Mouse (Mus musculus) left cerebral cortex, postnatal 14 days (tissue): ENCODE measurements around the gene Sncb. TPM values are rescaled to one million over a fixed set of nuclear protein-coding genes. Genes with fewer than 3 reads are reported as not detected.
"Not testable (repeated sequence)": the region's sequence is repeated elsewhere in the genome, so short reads cannot be mapped to it uniquely, and the experiment has no call there.

ENCODE experiments used
- DNase-seq, 2 experiments: peaks; one replicate each; pipeline ENCODE4 v3.0.0; 2021 to 2022; ENCODE audit warnings: low spot score in 2 of 2, mixed read lengths in 1 of 2
- intact Hi-C: fragments of 180-260 bp; cut with DNase I; formaldehyde crosslinking; loops from one replicate; pipeline ENCODE4 v1.15.1; 2025
- total RNA-seq, 2 experiments: library from RNA; stranded (reverse); gene quantifications; 2 replicates each; pipeline ENCODE4 v1.2.3; 2021

Sncb gene
- total RNA-seq, 2 experiments from 2014 or later, result 873 to 922 TPM

DNA sequence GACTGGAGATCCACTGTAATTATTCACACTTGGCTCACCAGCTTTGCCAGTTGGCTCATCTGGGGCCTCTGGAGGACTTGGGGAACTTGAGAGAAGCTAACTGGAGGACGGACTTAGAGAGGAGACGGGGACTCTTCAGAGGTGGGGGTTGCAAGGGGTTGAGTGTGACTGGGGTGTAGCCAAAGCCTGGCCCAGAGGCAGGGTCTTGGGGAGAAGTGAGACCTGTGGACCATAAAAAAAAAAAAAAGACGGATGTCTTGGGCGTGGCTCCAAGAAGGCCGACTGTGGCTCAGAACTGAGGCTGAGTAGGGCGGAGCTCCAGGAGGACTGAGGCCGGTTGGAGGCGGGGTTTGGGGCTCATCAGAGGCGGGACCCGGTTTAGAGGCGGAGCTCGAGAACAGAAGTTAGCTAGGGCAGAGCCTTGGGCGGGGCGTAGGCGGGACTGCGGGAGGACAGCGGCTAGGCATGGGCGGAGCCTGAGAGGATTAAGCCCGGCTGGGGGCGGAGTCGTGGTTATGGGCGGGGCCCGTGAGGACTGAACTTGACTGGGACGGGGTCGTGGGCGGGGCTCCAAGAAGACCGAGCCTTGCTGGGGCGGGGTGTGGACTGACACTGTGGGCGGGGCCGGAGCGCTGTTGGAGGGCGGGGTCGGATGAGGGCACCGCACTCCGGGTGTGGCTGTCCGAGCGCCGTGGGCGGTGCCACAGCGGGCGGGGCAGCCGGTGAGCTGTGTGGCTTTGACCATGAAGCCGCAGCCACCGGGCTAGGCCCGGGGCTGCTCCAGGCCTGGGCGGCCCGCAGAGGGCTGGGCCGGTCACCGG is 22.6 kb upstream of the Sncb start, which contains the start of gene Tspan17:
TSS of gene Tspan17 (plus strand) at position 638 of the 821 bp plus-strand sequence.
- intact Hi-C loops, result no loop called here
- DNase-seq, result peak; percentile 90 to 94

DNA sequence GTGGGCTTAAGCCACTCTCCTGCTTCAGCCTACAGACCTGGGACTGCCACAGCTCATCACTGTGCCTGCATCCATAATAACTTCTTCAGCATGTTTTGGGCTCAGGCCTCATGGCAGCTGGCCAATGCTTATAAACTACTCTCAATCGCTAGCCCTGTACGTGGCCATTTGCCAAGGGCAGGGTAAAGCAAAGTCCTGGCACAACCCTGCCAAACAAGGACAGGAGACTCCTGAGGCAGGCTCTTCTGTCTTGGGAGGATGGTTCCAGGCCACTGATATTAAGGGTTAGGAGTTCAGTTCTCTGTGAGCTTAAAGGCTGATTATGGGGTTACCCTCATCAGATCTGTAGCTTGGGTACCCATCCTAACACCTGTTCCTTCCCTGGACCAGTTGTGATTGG is 21.2 kb upstream of the Sncb start:
- intact Hi-C loops, DNase-seq: not testable (repeated sequence)

DNA sequence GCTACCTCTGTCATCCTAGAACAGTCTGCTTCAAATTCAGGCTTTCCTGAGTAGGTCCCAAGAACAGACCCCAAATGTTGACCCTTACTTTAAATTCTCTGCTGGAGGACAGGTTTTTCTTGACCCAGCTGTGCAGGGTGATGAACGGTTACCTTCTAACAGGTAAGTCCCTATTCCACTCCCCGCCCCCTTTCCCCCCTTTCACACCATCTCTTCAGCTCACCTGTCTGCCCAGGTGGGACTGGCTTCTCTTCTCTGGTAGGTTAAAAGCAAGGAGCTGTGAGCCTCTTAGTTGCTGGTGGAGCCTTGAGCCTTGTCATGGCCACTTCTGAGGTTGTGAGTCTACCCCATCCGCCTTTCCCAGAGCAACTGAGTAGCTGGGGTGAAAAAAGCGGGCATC is 17.3 kb upstream of the Sncb start, which contains the start of gene Eif4e1b:
TSS of gene Eif4e1b (plus strand) at position 301 of the 400 bp plus-strand sequence.
- intact Hi-C loops, result no loop called here
- no peak for DNase-seq

DNA sequence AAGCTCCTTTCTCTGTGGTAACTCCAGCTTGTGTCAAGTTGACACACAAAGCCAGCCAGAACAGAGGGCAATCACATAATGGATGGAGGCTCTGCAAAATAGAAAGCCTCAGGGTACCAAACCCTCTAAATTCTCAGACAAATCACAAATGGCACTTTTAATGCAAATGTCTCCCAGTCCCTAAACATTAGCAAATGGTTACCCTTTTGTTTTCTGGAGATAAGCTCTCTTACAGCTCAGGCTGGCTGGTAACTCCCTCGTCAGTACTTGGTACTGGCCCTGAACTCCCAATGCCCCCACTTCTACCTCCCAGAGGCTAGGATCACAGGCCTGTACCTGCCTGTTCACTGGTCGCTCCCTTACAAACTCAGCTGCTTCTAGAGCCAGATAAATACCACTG is 16.8 kb upstream of the Sncb start:
- no peak for DNase-seq
- intact Hi-C loops, result no loop called here

DNA sequence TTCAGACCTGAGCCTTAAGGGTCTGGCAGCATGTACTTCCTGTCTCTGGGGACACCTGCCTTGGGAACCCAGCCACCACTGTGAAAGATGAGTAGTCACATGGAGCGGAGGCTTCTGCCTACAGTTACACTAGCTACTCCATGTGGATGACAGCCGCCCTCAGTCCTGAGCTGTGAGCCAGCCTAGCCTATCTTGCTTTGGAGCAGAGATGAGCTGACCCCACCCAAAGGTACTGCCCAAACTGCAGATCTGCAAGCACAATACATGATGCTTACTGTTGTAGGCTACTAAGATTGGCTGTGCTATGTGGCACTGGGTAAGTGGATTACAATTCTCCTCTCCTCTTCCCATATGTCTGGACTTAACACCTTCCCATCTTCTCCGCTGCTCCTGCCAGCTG is 14.7 kb upstream of the Sncb start:
- DNase-seq, result no peak
- intact Hi-C loops, result no loop called here

DNA sequence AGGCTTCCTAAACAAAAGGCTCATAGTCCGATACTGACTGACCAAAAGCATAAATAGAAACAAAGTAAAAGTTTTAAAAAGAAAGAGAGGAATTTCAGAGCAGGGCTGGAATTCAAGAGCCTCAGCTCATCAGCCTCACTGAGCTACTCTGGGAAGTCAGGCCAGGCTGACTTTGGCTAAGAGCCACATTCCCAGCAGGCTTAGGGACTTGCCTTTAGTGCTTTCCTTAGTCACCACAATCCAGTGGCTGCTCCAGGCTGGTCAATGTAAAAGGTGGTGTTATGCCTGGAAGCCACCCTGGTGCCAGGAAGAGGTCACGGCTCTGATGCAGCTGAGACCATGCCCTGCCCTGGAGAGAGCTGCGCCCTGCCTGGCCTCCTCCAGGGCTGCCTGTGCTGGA is 14.2 kb upstream of the Sncb start:
- DNase-seq, result peak; percentile 64 to 77
- intact Hi-C loops, result no loop called here

DNA sequence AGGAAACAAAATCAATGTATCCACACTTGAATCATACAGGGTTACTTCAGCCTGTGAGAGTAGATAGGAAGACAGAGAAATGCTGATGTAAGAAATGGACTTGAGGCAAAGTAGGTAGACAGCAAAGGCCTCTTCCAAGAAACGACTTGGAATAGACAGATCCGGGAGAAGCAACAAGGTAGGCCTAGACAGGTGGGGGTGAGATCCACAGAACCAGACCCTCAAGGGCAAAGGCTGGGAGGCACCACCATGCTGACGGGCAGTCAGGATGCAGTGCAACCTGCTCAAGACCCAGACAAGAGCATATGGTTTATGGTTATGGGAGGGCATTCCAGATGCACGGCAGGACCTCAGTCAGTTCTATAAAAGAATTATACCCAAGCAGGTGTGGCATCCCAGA is 617 bp upstream of the Sncb start:
- no peak for DNase-seq
- intact Hi-C loops, result no loop called here

DNA sequence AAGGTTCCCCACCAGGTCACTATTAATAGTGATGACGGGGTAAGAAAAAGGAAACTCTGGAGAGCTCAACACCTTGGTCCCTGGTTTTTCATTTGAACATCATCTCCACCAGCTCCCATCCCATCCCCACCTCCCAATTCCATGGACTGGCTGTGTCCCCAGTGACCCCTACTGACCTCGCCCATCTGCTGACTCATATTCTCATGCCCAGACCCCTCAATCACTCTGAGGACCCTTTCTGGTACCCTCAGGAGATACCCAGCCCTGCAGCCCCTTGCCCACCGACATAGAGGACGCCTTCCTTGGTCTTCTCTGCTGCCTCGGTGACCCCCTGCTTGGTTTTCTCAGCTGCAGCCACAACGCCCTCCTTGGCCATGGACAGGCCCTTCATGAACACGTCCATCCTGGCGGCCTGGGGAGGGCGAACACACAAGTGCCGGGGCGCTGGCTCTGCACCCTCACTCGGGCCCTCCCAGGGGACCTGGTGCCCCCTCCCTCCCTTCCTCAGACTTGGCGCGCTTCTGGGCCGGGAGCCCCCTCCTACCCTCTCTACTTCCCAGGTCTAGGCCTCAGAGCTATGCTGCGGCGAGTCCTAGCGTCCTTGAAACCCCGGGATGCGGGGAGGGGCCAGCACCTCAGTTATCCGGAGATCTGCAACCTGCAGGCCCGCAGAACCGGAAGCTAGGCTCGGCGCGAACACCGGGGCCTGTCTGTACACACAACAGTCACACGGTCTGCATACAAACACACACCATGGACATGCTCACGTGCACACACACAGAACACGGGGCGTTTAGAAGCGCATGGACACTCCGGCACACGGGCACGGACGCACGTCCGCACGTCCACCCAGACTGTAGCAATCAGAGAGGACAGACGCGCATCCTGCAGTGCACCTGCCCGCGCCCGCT is 859 bp downstream of the Sncb start:
- intact Hi-C loops, result no loop called here
- DNase-seq, result peak in 1 of 2 experiments; percentile 62

DNA sequence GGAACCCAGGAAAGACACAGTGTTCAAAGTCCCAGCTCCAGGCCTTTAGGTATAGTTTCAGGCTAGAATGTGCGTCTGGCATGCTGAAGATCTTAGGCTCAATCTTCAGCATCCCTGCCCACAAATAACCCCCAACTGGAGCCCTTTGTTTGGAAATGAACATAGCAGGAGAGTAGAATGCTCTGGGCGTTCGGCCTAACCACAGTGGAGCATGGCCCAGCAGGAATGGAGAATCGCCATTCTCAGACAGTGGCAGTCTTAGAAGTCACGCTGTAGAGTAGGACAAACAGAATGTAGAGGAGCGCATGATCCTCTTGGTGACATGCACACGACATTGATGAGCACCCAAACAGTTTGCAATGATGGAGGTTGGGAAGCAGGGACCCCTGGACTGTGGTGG is 5.5 kb downstream of the Sncb start:
- DNase-seq, result no peak
- intact Hi-C loops, result loop anchor here (1.0 kb wide), 1 partner anchor 32 kb away; no protein-coding TSS in a partner anchor

DNA sequence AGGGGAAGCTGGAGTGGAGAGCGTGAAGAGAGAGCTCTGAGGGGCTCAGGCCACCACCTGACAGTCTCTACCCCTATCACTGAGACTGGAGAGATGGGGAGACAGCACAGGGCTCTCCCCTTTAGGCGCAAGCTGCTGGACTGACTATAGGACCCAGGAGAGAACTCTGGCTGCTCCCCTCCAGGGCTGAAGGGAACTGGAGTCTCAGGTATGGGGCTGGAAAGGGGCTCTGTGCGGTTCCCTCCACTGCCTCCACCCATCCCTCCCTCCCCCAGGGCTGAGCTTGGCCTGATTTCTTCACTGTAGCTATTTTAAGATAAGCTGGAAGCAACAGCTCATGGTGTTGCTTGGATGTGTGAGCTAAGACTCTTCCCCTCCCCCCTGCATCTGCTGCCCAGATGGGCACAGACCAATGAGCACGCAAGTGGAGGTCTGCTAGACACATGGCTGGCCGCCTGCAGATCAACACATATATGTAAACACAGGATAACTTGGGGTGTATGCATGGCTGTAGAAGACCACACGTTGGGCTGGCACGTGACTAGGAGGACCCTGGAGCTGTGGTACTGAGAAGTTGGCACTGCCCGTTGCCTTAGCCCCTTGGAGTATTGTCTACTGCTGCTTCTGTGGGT is 6.1 kb downstream of the Sncb start:
- intact Hi-C loops, result loop anchor here (1.0 kb wide), 1 partner anchor 33 kb away; no protein-coding TSS in a partner anchor
- DNase-seq, result peak; percentile 86 to 97

DNA sequence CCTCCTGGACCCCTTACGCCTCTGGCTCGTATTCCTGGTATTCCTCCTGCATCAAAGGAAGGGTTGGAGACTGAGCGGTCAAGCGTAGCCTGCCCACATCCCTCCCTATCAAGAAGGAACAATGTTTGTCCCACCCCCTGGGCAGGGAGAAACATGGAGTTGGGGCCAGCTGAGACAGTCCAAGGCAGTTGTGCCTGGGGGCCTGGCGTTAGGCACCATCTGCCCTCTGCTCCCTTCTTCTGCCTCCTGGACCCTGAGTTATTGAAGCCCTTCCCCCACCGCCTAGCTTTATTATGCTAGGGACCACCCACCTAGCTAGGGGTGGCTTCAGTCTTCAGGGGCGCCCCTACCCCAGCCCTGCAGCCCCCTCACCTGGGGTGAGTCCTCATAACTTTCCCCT is 6.9 kb downstream of the Sncb start:
- DNase-seq, result no peak
- intact Hi-C loops, result loop anchor here (2.0 kb wide), 1 partner anchor 43 kb away; no protein-coding TSS in a partner anchor

DNA sequence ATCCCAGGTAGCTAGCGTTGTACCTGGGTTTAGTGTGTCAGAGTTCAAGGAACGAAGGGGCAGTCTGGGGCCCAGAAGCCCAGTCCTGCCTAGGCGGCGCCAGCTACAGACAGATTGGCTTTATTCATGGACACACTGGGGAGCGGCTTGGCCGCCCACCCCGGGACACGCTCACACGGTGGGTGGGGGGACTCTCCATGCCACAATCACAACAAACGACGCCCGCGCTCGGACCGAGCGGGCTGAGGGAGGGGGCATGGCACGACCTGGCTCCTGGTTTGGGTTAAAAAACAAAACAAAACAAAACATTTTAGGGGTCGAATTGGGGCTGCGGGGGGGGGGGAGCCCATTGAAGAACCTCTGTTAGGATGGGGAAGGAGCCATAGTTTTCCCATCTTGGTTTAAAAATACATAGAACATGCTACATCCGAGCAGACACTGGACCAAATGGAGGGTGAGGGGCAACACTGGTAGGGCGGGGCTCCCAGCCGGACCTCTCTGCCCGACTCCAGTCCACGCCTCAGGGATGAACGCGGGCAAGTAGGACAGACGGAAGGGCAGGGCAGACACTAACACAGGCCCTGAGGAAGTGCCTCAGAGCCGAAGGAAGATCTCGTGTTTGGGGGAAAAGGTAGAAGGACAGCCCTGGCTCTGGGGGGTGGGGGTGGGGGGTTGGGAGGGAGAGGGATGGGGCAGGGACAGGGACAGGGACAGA is 7.5 kb downstream of the Sncb start:
- intact Hi-C loops, result loop anchor here (2.0 kb wide), 1 partner anchor 42 kb away; no protein-coding TSS in a partner anchor
- DNase-seq, result peak in 1 of 2 experiments; percentile 46

DNA sequence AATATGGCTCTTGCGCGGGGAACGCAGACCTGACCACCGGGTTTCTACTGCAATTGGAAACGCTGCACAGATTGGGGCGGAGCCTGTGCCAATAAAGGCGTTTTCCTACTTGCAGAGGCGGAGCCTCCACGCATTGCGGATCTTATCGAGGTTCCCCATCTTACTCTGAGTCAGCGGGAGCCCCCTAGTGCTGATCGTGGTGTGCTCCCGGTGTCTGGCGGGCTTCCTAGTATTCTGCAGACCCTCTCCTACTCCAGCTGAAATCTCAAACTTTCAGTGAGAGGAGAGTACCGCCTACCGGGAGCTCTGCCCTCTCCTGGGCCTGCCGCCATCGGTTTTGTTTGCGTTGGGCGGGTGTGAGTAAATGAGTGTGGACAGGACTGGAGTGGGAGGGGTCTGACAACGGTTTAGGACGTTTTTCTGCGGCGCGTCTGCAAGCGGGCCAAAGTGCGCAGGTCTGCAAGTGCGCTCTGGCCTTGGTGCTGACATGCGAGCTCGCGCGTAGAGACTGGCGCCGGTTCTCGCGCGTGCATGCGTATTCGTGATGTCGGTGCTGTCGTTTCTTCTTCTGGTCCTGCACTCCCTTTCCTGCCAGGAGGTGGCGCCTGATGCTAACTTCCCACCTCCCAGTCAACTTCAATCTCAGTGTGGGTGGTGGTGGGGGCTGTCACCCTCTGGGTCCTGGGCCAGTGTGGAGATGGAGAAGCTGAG is 8.2 kb downstream of the Sncb start:
- intact Hi-C loops, result loop anchor here (2.0 kb wide), 1 partner anchor 41 kb away; no protein-coding TSS in a partner anchor
- peak; percentile 95 for DNase-seq

DNA sequence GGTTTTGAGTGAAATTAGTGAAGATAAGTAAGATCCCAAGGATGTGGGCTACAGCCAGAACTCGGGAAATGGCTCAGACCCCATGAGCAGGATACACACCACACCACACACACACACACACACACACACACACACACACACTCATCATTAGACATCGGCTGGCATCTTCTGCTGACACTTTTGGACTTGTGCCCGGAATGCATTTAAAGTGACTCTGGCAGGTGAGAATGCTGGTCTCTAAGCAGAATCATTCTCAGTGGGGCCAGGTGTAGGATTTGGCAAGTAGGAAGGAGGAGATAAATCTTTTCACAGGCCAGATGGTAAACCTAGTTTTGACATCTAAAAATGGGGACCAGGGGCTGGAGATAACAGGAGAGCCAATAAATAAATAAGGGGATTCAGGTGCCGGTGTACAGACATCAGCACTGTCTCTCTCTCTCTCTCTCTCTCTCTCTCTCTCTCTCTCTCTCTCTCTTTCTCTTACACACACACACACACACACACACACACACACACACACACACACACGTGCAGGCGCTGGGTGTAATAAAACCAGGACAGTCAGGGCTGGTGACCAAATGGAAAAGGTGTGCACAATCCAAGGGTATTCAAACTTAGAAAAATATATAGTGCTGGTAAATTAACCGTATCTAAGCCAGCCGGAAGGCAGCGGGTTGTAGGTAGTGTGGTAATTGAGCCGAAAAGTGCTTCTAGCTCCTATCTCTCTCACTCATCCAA is 9.1 kb downstream of the Sncb start:
- DNase-seq, result peak; percentile 28 to 81
- intact Hi-C loops, result no loop called here

DNA sequence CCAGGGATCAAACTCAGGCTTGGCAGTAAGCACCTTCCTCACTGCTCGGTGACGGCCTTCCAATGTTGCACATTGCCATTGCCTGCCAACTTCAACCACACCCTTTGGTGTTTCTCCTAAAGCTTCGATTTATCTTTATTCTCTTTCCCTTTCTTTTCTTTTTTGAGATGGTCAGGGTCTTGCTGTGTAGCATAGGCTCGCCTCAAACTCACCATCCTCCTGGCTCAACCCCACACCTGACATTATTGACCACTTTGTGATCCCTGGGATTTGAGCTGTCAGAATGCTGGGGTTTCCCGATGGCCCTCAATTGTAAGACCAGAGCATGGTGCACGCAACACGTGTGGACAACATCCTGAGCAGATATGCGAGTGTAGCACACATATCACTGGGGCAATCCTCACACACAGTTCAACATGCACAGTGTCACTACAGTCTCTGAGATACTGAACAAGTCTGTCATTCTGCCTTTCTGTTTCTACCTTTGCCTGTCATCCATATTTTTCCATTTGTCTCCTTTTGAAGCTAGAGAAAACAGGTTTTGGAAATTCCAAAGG is 10.2 kb downstream of the Sncb start:
- no peak for DNase-seq
- intact Hi-C loops, result no loop called here

DNA sequence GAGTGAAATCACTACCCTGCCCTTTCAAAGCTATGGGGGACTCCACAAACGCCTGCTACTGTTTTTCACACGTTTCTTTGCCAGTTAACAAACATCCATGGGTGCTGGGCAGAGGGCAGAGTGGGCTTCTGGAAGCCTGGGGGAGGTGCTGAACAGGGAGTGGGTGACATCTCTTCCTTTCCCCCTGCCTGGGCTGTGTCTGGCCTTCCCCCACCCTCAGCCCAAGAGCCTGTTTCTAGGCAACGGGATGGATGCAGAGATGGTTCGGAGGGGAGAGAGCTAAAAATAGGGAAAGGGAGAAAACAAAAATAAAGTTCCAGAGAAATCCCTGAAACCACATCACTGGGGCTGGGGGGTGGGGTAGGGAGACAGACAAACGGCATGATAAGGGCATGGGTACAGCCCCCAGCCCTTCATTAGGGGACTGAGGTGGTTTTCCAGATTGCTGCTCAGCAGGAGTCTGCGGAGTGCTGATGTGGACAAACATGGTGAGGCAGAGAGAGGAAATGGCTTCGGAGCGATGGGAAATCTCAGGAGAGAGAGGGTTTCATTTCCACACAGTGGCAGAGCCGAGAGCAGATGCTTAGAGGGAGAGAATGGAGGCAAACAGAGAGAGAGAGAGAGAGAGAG is 11.1 kb downstream of the Sncb start:
- intact Hi-C loops, result no loop called here

More for the DNA sequence above, 11.1 kb downstream of the Sncb start:
- DNase-seq, result peak in 1 of 2 experiments; percentile 57
